Mouse (Mus musculus): Measurements from ENCODE around the gene Rbbp8nl. TPM values are rescaled to one million over a fixed set of nuclear protein-coding genes. Genes with fewer than 3 reads are reported as not detected.
"Not testable (repeated sequence)": the region's sequence is repeated elsewhere in the genome, so short reads cannot be mapped to it uniquely, and the experiment has no call there.

The Rbbp8nl gene
- total RNA-seq, 2 experiments from 2014 or later: not detected

DNA sequence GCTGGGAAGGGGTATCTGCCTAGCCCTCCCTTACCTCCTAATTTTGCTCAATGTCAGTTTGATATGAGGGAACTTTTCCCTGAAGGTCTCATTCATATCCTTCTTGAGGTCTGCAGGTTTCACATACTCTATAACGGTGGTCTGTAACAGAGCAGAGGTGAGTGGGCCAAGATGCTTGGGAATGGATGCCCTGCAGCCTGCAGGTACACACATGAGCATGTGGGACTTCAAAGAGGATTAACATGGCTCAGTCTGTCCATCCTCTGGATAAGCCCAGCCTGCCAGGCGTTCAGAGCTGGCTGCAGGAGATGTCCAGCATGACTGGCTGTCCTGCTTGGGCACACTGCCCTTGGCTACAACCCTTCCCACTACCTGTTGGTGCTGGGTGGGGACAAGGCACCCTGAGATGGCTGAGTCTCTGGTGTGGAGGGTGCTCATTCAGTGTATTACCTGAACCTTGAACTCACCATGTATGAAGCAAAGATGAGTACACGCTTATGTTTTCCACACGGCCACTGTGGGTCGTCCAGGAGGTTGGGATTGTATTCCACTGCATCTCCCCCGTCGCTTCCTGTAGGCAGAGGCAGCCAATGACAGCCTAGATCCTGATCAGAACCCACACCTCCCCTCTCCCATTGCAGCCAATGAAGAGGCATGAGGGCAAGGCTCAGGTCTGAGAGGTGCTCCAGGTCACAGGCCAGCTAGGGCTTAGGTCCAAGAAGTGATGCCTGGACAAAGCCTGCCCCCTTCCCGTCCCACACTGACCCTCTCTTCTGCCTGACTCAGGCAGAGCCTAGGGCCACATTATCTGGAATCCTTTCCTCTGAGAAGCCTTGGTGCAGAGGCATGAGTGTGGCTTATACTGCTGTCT lies 28.8 kb downstream of the Rbbp8nl start:
- intact Hi-C loops (cut with DNase I): no loop called here

DNA sequence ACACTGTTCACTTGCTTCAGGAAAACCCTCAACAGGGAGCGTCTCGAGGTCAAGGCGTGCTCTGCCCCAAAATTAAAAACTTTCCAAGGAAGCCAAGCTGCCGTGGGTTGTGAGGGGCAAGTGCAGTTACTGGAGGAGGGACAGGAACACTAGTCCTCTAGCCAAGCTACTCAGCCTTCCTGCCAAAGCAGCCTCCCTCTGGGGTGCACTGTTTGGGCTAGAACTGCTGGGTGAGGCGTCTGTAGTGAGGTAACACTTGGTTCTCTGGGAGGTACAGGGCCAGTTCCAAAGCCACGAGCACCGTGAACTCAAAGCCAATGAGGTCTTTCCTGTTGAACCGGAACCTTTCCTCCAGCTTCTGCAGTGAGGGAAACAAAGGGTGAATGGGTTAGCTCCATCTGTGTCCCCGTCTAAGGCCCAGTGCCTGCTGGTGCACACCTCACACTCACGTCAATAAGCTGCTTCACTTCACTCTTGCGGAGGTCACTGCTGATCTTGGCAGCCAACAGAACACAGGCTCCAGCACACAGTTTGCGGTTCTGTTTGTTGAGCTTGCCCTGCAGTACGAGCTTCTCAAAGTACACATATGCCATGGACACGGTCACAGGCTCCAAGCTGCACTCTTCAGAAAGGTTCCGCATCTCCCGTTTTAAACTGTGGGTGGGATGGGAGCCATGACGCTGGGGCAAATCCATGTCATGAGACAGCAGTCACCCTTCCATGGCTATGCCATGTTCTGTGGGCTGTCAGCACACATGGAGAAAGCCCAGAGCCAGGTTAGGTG lies 29.7 kb downstream of the Rbbp8nl start:
- intact Hi-C loops (cut with DNase I): loop anchor here (10.0 kb wide), 1 partner anchor 345 kb away; no protein-coding TSS in a partner anchor
- H3K27ac ChIP-seq, DNase-seq, H3K4me3 ChIP-seq: not testable (repeated sequence)

More for the DNA sequence above, 28.8 kb downstream of the Rbbp8nl start:
- Histone ChIP-seq H3K27ac (peak overlapping the region; percentile 82), H3K4me3 (peak overlapping the region; percentile 19)
- no peak for DNase-seq
- TF ChIP-seq CTCF (IDR thresholded peaks at IDR 0.05): no peak

DNA sequence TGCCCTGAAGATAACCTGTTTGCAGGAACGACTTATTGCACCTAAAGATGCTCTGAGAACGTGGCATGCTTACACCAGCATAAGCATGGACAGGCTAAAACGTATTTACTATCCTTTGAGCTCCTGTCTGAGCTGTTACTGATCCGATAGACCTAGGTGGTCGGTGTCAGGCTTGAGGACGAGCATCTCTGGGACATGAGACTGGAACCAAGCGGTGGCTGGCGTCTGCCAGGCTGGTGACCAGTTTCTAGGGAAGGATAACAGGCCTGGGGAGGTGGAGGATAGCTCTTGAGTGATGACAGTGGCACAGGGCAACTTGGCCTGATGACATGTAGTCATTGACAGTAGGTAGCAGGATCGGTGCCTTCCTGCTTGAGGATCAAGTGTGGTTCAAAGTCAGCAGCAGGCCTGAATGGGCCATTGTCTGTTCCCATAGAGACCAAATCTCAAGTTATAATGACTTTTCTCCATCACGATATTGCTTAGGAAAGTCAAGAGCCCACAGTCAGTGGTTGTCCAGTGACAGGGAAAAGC lies 30.7 kb downstream of the Rbbp8nl start:
- not testable (repeated sequence) for H3K27ac ChIP-seq, H3K4me3 ChIP-seq, DNase-seq
- intact Hi-C loops (cut with DNase I): loop anchor here (10.0 kb wide), 1 partner anchor 344 kb away; no protein-coding TSS in a partner anchor

- Histone ChIP-seq H3K27ac (peak overlapping the region; percentile 93), H3K4me3 (peak overlapping the region; percentile 76)
- DNase-seq: no peak
- TF ChIP-seq CTCF (IDR thresholded peaks at IDR 0.05): no peak
- intact Hi-C loops (cut with DNase I): loop anchor here (10.0 kb wide), 1 partner anchor 343 kb away; no protein-coding TSS in a partner anchor
Observed at GRCm38 (mm10) chr2:180257963-180258865, 31.5 kb downstream of the Rbbp8nl start.

GRCm38 (mm10) chr2:180257001-180257521 lies 32.6 kb downstream of the Rbbp8nl start, which contains the start of gene Rps21:
Rps21 (plus strand) TSS chr2:180257377.
- peak; percentile 99 for DNase-seq
- Histone ChIP-seq H3K4me3 (peak within 1 kb of the TSS; percentile 76), H3K27ac (peak within 1 kb of the TSS; percentile 95)
- TF ChIP-seq CTCF (IDR thresholded peaks at IDR 0.05): no peak
- intact Hi-C loops (cut with DNase I): loop anchor here (10.0 kb wide), 1 partner anchor 342 kb away; no protein-coding TSS in a partner anchor

GRCm38 (mm10) chr2:180256296-180257000 lies 33.2 kb downstream of the Rbbp8nl start:
- DNase-seq: no peak
- Histone ChIP-seq H3K27ac (peak overlapping the region; percentile 95), H3K4me3 (peak overlapping the region; percentile 76)
- no peak for TF ChIP-seq CTCF (IDR thresholded peaks at IDR 0.05)
- intact Hi-C loops (cut with DNase I): loop anchor here (10.0 kb wide), 1 partner anchor 342 kb away; no protein-coding TSS in a partner anchor

DNA sequence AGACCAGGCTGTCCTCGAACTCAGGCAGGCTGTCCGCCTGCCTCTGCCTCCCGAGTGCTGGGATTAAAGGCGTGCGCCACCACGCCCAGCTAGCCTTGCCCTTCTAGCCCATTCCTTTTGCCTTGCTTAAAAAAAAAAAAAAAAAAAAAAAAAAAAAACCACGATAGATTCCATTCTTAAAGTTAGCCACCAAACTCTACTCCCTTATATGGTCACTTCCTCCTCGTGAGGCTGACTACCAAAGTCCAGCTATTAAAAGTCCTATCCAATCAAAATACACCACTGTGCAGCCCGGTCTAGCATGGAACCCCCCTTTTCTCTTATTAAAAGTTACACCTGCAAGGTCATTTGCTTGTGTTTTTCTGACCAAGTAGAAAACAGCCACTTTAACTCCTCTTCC lies 34.0 kb downstream of the Rbbp8nl start:
- Histone ChIP-seq H3K4me3 (no peak overlapping the region), H3K27ac (peak overlapping the region; percentile 95)
- intact Hi-C loops (cut with DNase I): loop anchor here (10.0 kb wide), 1 partner anchor 341 kb away; no protein-coding TSS in a partner anchor
- TF ChIP-seq CTCF (IDR thresholded peaks at IDR 0.05): no peak
- DNase-seq: no peak

- H3K27ac ChIP-seq: no peak overlapping the region
- no peak overlapping the region for H3K4me3 ChIP-seq
Observed at GRCm38 (mm10) chr2:180254436-180255209, 35.1 kb downstream of the Rbbp8nl start.

GRCm38 (mm10) chr2:180251838-180252237 lies 37.8 kb downstream of the Rbbp8nl start:
- intact Hi-C loops (cut with DNase I): loop anchor here (1.0 to 10.0 kb wide), 3 partner anchors 67 to 337 kb away; partner anchors contain the start of gene Adrm1
- Histone ChIP-seq H3K27ac (no peak overlapping the region), H3K4me3 (no peak overlapping the region)
- no peak for DNase-seq
- TF ChIP-seq CTCF (IDR thresholded peaks at IDR 0.05): no peak

More at GRCm38 (mm10) chr2:180254436-180255209, 35.1 kb downstream of the Rbbp8nl start:
- intact Hi-C loops (cut with DNase I): loop anchor here (10.0 kb wide), 1 partner anchor 340 kb away; no protein-coding TSS in a partner anchor
- no peak for TF ChIP-seq CTCF (IDR thresholded peaks at IDR 0.05)
- DNase-seq: no peak

Data from gastrocnemius, adult 2 months (tissue).